ENCODE assay signal across 15 mouse cellular contexts in the genomic region with DNA sequence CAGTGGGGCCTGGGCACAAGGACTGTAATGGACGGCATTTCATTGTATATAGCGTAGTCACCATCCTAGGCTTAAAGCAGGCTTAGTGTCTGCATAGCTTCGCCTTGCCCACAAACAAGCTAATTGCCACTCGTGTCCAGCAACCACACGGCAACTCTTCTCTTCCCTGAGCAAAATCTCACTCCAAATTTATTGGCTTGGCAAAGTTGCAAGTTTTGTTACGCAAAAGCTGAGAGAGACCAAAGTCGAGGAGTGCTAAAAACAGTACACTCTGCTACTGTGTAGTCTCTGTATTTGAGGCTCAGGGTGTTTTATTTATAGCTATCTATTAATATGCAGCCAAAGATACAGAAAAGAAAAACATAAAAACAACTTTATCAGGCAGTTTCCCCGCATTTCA. TPM values are rescaled to one million over a fixed set of nuclear protein-coding genes. Genes with fewer than 3 reads are reported as not detected.
DNase-seq lines count a peak whose midpoint lies in the region; ATAC-seq and TF ChIP-seq lines count a peak whose summit lies in the region.
"Had no signal": no experiment of that assay in that cellular context is flagged by ENCODE, and none has a peak within 500 bp of the region (broad histone marks: within the 10 kb centered on the region; RNA-seq: fewer than 3 reads in every experiment).

No protein-coding gene starts in this region.

- no peaks in the 10 kb centered on the region for H3K9me3 ChIP-seq in liver, embryonic 11.5 days (ENCODE audit: control insufficient read depth, low read length)
- H3K9me3 ChIP-seq in heart, embryonic 14.5 days (ENCODE audit: control insufficient read depth, low read length): no peaks in the 10 kb centered on the region
- H3K9me3 ChIP-seq: embryonic facial prominence, embryonic 13.5 days; forebrain, embryonic 12.5 days; midbrain, embryonic 12.5 days had no signal

- no peak for TF ChIP-seq CTCF in liver, adult 2 months (IDR thresholded peaks at IDR 0.05; ENCODE audit: low read depth, low read length)

- H3K4me2 ChIP-seq in liver, embryonic 11.5 days: no peak overlapping the region
- H3K4me2 ChIP-seq in heart, embryonic 14.5 days (ENCODE audit: low read length): peak overlapping the region; percentile 38; the same call in 1 of the 2 replicates
- H3K4me2 ChIP-seq: embryonic facial prominence, embryonic 13.5 days; forebrain, embryonic 12.5 days; midbrain, embryonic 12.5 days had no signal

- no peak for DNase-seq in frontal cortex, postnatal 14 days (ENCODE audit: low spot score in 2 of 2)
- peak; percentile 84 for DNase-seq in liver, adult 2 months (ENCODE audit: extremely low read depth, low read depth, low spot score)
- DNase-seq in liver, embryonic 11.5 days (ENCODE audit: low spot score): no peak
- DNase-seq in lung, postnatal 25 days (ENCODE audit: low spot score): peak; percentile 66
- DNase-seq in layer of hippocampus, adult 8-10 months (ENCODE audit: low spot score in 2 of 2): no peak
- DNase-seq in layer of hippocampus, postnatal 36 days: no peak
- DNase-seq: cerebellum, postnatal 36 days; liver; spleen, adult 18-20 months had no signal

- H3K79me2 ChIP-seq in liver, adult 2 months (ENCODE audit: control insufficient read depth, insufficient read depth, low read length): no peaks in the 10 kb centered on the region

- WGBS in liver, adult 2 months: 27% methylated on average over 8 of the region's 8 CpGs
- WGBS in liver, embryonic 11.5 days: 75% methylated on average over 8 of the region's 8 CpGs
- WGBS in heart, embryonic 14.5 days: 36% methylated on average over 8 of the region's 8 CpGs

- no peak overlapping the region for H3K4me3 ChIP-seq in liver, adult 2 months (ENCODE audit: insufficient read depth, low read depth, low read length)
- no peak overlapping the region for H3K4me3 ChIP-seq in liver, embryonic 11.5 days (ENCODE audit: low read depth, low read length)
- H3K4me3 ChIP-seq in heart, embryonic 14.5 days (ENCODE audit: control insufficient read depth in 1 of 2, insufficient read depth in 1 of 2, low read depth in 1 of 2, low read length in 2 of 2): no peak overlapping the region
- H3K4me3 ChIP-seq: embryonic facial prominence, embryonic 13.5 days; forebrain, embryonic 12.5 days; midbrain, embryonic 12.5 days had no signal

- peaks cover 5% of the 10 kb centered on the region for H3K4me1 ChIP-seq in liver, adult 2 months (ENCODE audit: control insufficient read depth, insufficient read depth, low read length)
- H3K4me1 ChIP-seq in liver, embryonic 11.5 days (replicated peaks; ENCODE audit: control insufficient read depth, insufficient read depth, low read length): no peaks in the 10 kb centered on the region
- peaks cover 18 to 39% of the 10 kb centered on the region in 2 experiments for H3K4me1 ChIP-seq in heart, embryonic 14.5 days (ENCODE audit: control insufficient read depth in 2 of 2, insufficient read depth in 2 of 2, low read length in 2 of 2)

- H3K36me3 ChIP-seq in liver, adult 2 months (ENCODE audit: control insufficient read depth, insufficient read depth, low read length): no peaks in the 10 kb centered on the region
- no peaks in the 10 kb centered on the region for H3K36me3 ChIP-seq in liver, embryonic 11.5 days (ENCODE audit: control insufficient read depth, insufficient read depth, low read length)
- H3K36me3 ChIP-seq in heart, embryonic 14.5 days (ENCODE audit: control insufficient read depth, insufficient read depth, low read length): no peaks in the 10 kb centered on the region
- H3K36me3 ChIP-seq: embryonic facial prominence, embryonic 13.5 days; forebrain, embryonic 12.5 days; midbrain, embryonic 12.5 days had no signal

- TF ChIP-seq POLR2A in liver, adult 2 months (IDR thresholded peaks at IDR 0.05; ENCODE audit: extremely low read depth, insufficient read depth, low read length): no peak

- no peaks in the 10 kb centered on the region for H3K27me3 ChIP-seq in liver, adult 2 months (ENCODE audit: control insufficient read depth, insufficient read depth, low read length)
- peaks cover 29% of the 10 kb centered on the region for H3K27me3 ChIP-seq in liver, embryonic 11.5 days (replicated peaks; ENCODE audit: control insufficient read depth, insufficient read depth, low read length)
- H3K27me3 ChIP-seq in heart, embryonic 14.5 days (ENCODE audit: control insufficient read depth, insufficient read depth, low read length): no peaks in the 10 kb centered on the region

- ATAC-seq in frontal cortex, adult (ENCODE audit: low TSS enrichment): peak; percentile 63
- no peak for ATAC-seq in liver, embryonic 11.5 days (replicated peaks; ENCODE audit: low FRiP score)
- ATAC-seq in heart, embryonic 14.5 days (ENCODE audit: insufficient number of reproducible peaks, insufficient read depth, low FRiP score, low read depth): no peak
- ATAC-seq: hindbrain, embryonic 16.5 days had no signal

- H3K27ac ChIP-seq in liver, adult 2 months (replicated peaks; ENCODE audit: insufficient read depth, low read depth, low read length): no peak overlapping the region; the same call in 1 of the 2 replicates
- H3K27ac ChIP-seq in liver, embryonic 11.5 days (ENCODE audit: low read depth, low read length): no peak overlapping the region
- peak overlapping the region; percentile 79 to 88 for H3K27ac ChIP-seq in heart, embryonic 14.5 days (replicated peaks in 1 of 2; ENCODE audit: control insufficient read depth in 1 of 2, insufficient read depth in 1 of 2, low read depth in 2 of 2, low read length in 2 of 2)
- H3K27ac ChIP-seq: embryonic facial prominence, embryonic 13.5 days; forebrain, embryonic 12.5 days; midbrain, embryonic 12.5 days had no signal

- H3K9ac ChIP-seq in liver, adult 2 months (ENCODE audit: low read depth, low read length): no peak overlapping the region
- H3K9ac ChIP-seq in liver, embryonic 11.5 days (ENCODE audit: low read depth, low read length): no peak overlapping the region
- no peak overlapping the region for H3K9ac ChIP-seq in heart, embryonic 14.5 days (ENCODE audit: low read length)
- H3K9ac ChIP-seq: forebrain, embryonic 12.5 days; midbrain, embryonic 12.5 days had no signal

RNA-seq across cellular contexts. Expression of gene Edn1, which starts 3.0 kb away (rescaled TPM):
- 0.13 and 0.18 TPM in 2 replicates for total RNA-seq in liver, adult 2 months (2014; rRNA removed)
- polyA plus RNA-seq in liver, adult 2 months (2012; rRNA removed): 0.24 and 0.32 TPM in 2 replicates
- polyA plus RNA-seq in liver, embryonic 11.5 days (2014; fragmentation: Nextera tagmentation; extraction: Ambion mirVana): 0.62 and 1.2 TPM in 2 replicates
- 7.5 and 9.8 TPM in 2 replicates for polyA plus RNA-seq in heart, embryonic 14.5 days (2014; fragmentation: Nextera tagmentation; extraction: Ambion mirVana)
- total RNA-seq in layer of hippocampus, adult 8-10 months (2022): 1 to 10 TPM; 1.6 to 2.6 (median 1.8) TPM
- 1 to 10 TPM; 1.5 to 2.0 TPM for total RNA-seq in layer of hippocampus, postnatal 36 days (2021)

Comparison
In these comparisons a context has a peak if more than half of its experiments do, and no peak if none do; other contexts are left out.
1. DNase-seq: peak in liver, adult 2 months (single experiment) and lung, postnatal 25 days (single experiment); none in frontal cortex, postnatal 14 days (0 of 2), liver, embryonic 11.5 days (single experiment), layer of hippocampus, adult 8-10 months (0 of 2) and layer of hippocampus, postnatal 36 days (0 of 2).
2. H3K27ac ChIP-seq: peak in heart, embryonic 14.5 days (2 of 2); none in liver, adult 2 months (single experiment) and liver, embryonic 11.5 days (single experiment).